Mouse (Mus musculus) liver, embryonic 12.5 days (tissue): Measurements from ENCODE around the gene Scmh1. TPM values are rescaled to one million over a fixed set of nuclear protein-coding genes. Genes with fewer than 3 reads are reported as not detected.

Source experiments
- ATAC-seq: fragments of 200-750 bp; cut with Nextera tagmentation; 2 replicates; pipeline ENCODE4 v1.8.0; 2017; ENCODE audit warnings: moderate number of reproducible peaks, mild to moderate bottlenecking, moderate library complexity
- H3K27ac ChIP-seq: fragments of 300-500 bp; sonication (generic); 2 replicates; pipeline ENCODE4 v1.5.1; 2016; ENCODE audit warnings: mild to moderate bottlenecking
- H3K27me3 ChIP-seq: fragments of 300-500 bp; sonication (generic); replicated peaks from 2 replicates; pipeline ENCODE4 v1.6.1; 2016; ENCODE audit warnings: mild to moderate bottlenecking, moderate library complexity
- H3K36me3 ChIP-seq: fragments of 300-500 bp; sonication (generic); 2 replicates; pipeline ENCODE4 v1.6.1; 2016; ENCODE audit warnings: mild to moderate bottlenecking, moderate library complexity
- H3K4me1 ChIP-seq: fragments of 300-500 bp; sonication (generic); 2 replicates; pipeline ENCODE4 v1.6.1; 2016
- H3K4me2 ChIP-seq: fragments of 300-500 bp; sonication (generic); 2 replicates; pipeline ENCODE4 v1.6.1; 2016; ENCODE audit warnings: mild to moderate bottlenecking, moderate library complexity
- H3K4me3 ChIP-seq: fragments of 300-500 bp; sonication (generic); 2 replicates; pipeline ENCODE4 v1.5.1; 2016; ENCODE audit warnings: mild to moderate bottlenecking, moderate library complexity
- H3K9ac ChIP-seq: fragments of 300-500 bp; sonication (generic); 2 replicates; pipeline ENCODE4 v1.6.1; 2016; ENCODE audit warnings: mild to moderate bottlenecking, moderate library complexity
- H3K9me3 ChIP-seq: fragments of 300-500 bp; sonication (generic); replicated peaks from 2 replicates; pipeline ENCODE4 v1.6.1; 2016; ENCODE audit warnings: mild to moderate bottlenecking, moderate library complexity
- WGBS: fragments of 180-500 bp; shearing (Covaris S2); methylation state at CpG from one replicate; pipeline ENCODE4 v1.1.7; 2016; ENCODE audit not compliant: insufficient replicate concordance; 5-methylcytosine and 5-hydroxymethylcytosine counted together
- polyA plus RNA-seq: library from polyadenylated mRNA; unstranded; fragments of >200 nt; fragmentation: Nextera tagmentation; extraction: Ambion mirVana; gene quantifications from 2 replicates; pipeline ENCODE4 v1.2.1, GENCODE M21; 2016

Gene Scmh1
- polyA plus RNA-seq, 1 experiment from 2014 or later, result 20.0 TPM

DNA sequence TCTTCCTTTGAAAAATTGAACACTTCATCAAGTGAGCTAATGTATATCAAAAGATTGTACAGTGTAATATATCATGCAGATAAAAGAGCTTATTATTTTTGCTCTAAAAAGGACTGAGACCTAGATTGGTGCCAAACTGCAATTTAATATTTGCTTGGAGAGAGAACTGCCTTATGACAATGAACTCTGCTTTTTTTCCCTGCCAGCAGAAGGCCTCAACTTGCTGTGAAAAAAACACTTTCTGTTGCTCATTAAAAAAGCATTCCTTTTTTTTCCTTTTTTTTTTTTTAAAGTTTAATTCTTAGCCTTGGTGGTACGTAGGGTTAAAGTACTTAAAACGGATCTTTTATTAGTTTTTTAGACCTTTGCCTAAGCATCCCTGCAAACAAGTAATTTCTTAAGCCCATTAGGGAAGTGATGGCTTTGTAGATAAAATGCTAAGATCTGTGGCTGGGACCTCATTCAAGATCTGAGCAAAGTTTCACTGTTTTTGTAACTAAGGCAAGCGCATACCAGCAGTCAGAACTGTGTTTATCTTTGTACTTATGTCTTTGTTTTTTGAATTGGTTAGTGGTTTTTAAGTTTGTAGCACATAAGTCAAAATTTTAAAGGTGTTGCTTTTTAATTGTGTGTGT is 1.7 kb downstream of the Scmh1 start:
- no peak for ATAC-seq
- peak overlapping the region; percentile 98 for H3K9ac ChIP-seq
- H3K27me3 ChIP-seq, result 0 out of 2 replicates have a peak, but pooled peaks cover 3% of the 10 kb centered on the region
- no peaks in the 10 kb centered on the region for H3K9me3 ChIP-seq
- peak overlapping the region; percentile 89; the same call in 1 of the 2 replicates for H3K27ac ChIP-seq
- peaks cover 62% of the 10 kb centered on the region for H3K4me1 ChIP-seq
- peak overlapping the region; percentile 87 for H3K4me2 ChIP-seq
- 40% methylated on average over 3 of the region's 3 CpGs for WGBS
- no peaks in the 10 kb centered on the region for H3K36me3 ChIP-seq
- H3K4me3 ChIP-seq, result peak overlapping the region; percentile 98

GRCm38 (mm10) chr4:120418053-120418452 is 13.0 kb downstream of the Scmh1 start:
- no peak for ATAC-seq
- Histone ChIP-seq H3K4me2 (no peak overlapping the region), H3K27ac (no peak overlapping the region), H3K4me3 (no peak overlapping the region), H3K36me3 (peaks cover 5% of the 10 kb centered on the region; the same call in 1 of the 2 replicates), H3K9me3 (no peaks in the 10 kb centered on the region), H3K9ac (no peak overlapping the region), H3K27me3 (no peaks in the 10 kb centered on the region), H3K4me1 (peaks cover 20% of the 10 kb centered on the region)
- 77% methylated on average over 4 of the region's 4 CpGs for WGBS

- Histone ChIP-seq H3K9ac (no peak overlapping the region), H3K4me2 (no peak overlapping the region), H3K36me3 (no peaks in the 10 kb centered on the region), H3K4me1 (peaks cover 20% of the 10 kb centered on the region), H3K27me3 (no peaks in the 10 kb centered on the region), H3K4me3 (no peak overlapping the region), H3K27ac (no peak overlapping the region), H3K9me3 (no peaks in the 10 kb centered on the region)
- ATAC-seq, result no peak
These were observed 15.1 kb downstream of the Scmh1 start for GRCm38 (mm10) chr4:120420193-120420592.

- Histone ChIP-seq H3K4me1 (peaks cover 20% of the 10 kb centered on the region), H3K36me3 (no peaks in the 10 kb centered on the region), H3K4me2 (no peak overlapping the region), H3K9me3 (no peaks in the 10 kb centered on the region), H3K27ac (no peak overlapping the region), H3K4me3 (no peak overlapping the region), H3K9ac (no peak overlapping the region), H3K27me3 (no peaks in the 10 kb centered on the region)
- no peak for ATAC-seq
These were observed 15.6 kb downstream of the Scmh1 start for GRCm38 (mm10) chr4:120420685-120421084.

- no peak overlapping the region for H3K4me3 ChIP-seq
- no peak overlapping the region for H3K4me2 ChIP-seq
- H3K36me3 ChIP-seq, result no peaks in the 10 kb centered on the region
- no peaks in the 10 kb centered on the region for H3K27me3 ChIP-seq
- peaks cover 5% of the 10 kb centered on the region; the same call in 1 of the 2 replicates for H3K4me1 ChIP-seq
- no peak for ATAC-seq
- H3K9ac ChIP-seq, result no peak overlapping the region
- no peaks in the 10 kb centered on the region for H3K9me3 ChIP-seq
- H3K27ac ChIP-seq, result no peak overlapping the region
These were observed 25.5 kb downstream of the Scmh1 start for GRCm38 (mm10) chr4:120430601-120431000.

DNA sequence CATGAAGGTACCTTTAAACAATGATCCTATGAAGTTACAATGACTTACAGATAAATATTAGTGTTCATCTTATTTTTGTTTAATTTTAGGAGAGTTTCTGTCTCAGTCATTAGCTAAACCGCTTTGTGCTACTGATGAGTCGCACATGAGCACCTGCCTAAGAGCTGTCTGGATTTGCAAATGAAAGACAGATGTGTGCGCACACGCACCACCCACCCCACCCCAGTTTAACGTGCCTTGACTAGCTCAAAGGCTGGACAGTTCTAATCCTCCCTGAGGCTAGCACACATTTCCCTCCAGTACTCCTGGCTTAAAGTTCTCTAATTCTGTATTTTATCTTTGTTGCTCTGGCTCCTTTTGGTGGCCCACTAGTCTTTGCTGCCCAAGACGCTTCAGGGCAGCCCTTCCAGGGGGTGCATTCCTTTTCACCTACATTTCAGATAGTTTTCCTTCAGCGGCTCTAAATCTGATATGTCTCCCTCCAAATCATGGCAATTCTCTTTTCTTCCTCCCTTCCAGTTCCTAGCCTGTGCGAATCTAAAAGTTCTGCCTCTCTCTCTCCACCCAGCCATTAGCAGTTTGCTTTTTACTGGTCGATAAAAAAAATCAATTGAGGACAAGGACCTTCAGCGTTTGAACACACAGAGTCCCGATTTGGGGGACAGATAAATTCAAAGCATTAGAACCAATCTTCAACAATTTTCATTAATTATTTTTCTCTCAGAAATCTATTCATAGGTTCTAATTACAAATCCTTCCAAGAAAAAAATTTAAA is 27.7 kb downstream of the Scmh1 start:
- peak overlapping the region; percentile 36; the same call in 1 of the 2 replicates for H3K27ac ChIP-seq
- no peak for ATAC-seq
- no peak overlapping the region for H3K4me3 ChIP-seq
- 72% methylated on average over 11 of the region's 11 CpGs for WGBS
- H3K27me3 ChIP-seq, result no peaks in the 10 kb centered on the region
- H3K4me1 ChIP-seq, result peaks cover 5% of the 10 kb centered on the region; the same call in 1 of the 2 replicates
- H3K9ac ChIP-seq, result no peak overlapping the region
- no peaks in the 10 kb centered on the region for H3K9me3 ChIP-seq
- no peaks in the 10 kb centered on the region for H3K36me3 ChIP-seq
- H3K4me2 ChIP-seq, result no peak overlapping the region

DNA sequence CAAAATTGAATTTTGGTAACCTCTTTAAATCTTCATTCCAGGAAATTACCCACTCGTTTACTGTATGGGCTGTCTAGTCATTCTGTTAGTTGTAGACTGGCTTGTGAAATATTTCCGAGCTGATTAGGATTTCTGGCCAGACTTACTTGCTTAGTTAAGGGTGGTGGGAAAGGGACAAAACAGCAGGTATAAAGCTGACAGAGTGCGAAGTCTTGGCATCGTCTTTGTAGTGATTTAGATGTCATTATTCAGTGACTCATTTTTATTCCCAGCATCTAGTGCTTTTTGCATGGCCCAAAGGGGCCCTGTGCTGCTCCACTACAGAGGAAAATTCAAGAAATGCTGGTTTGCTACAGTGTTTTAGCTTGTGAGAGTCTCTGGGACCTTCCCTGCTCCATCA is 56.7 kb downstream of the Scmh1 start:
- Histone ChIP-seq H3K9me3 (no peaks in the 10 kb centered on the region), H3K4me2 (no peak overlapping the region), H3K27ac (no peak overlapping the region), H3K27me3 (no peaks in the 10 kb centered on the region), H3K9ac (no peak overlapping the region), H3K36me3 (0 out of 2 replicates have a peak, but pooled peaks cover 2% of the 10 kb centered on the region), H3K4me3 (no peak overlapping the region), H3K4me1 (no peaks in the 10 kb centered on the region)
- ATAC-seq, result no peak
- WGBS, result 81% methylated on average over 4 of the region's 4 CpGs

- Histone ChIP-seq H3K9ac (no peak overlapping the region), H3K4me2 (no peak overlapping the region), H3K9me3 (no peaks in the 10 kb centered on the region), H3K27me3 (no peaks in the 10 kb centered on the region), H3K4me1 (no peaks in the 10 kb centered on the region), H3K27ac (no peak overlapping the region), H3K36me3 (peaks cover 29% of the 10 kb centered on the region), H3K4me3 (no peak overlapping the region)
- 86% methylated on average over 2 of the region's 2 CpGs for WGBS
- no peak for ATAC-seq
These were observed 67.9 kb downstream of the Scmh1 start for GRCm38 (mm10) chr4:120472946-120473345.

GRCm38 (mm10) chr4:120487707-120488106 is 82.6 kb downstream of the Scmh1 start:
- H3K4me3 ChIP-seq, result no peak overlapping the region
- no peak for ATAC-seq
- no peaks in the 10 kb centered on the region for H3K9me3 ChIP-seq
- no peak overlapping the region for H3K4me2 ChIP-seq
- 55% methylated on average over 1 of the region's 1 CpGs for WGBS
- H3K9ac ChIP-seq, result no peak overlapping the region
- H3K27me3 ChIP-seq, result no peaks in the 10 kb centered on the region
- peaks cover 20% of the 10 kb centered on the region for H3K36me3 ChIP-seq
- H3K27ac ChIP-seq, result no peak overlapping the region
- no peaks in the 10 kb centered on the region for H3K4me1 ChIP-seq

DNA sequence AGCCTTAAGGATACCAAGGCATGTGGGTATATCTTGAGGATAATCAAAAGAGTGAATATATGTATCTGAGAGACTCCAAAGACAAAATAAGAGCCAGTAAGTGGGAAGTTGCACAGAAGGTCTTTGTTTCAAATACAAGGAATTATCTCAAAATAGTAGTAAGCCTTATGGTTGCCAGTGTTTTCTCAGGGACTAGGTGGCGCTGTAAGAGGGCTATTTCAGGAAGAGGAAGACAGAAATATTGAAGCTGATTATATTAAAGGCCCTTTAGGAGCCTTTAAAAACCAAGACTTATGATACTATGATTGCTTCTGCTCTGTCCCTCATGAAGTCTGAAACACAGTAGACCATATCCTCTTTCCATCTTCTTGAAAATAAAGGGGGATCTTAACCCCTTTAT is 101.9 kb downstream of the Scmh1 start:
- no peaks in the 10 kb centered on the region for H3K27me3 ChIP-seq
- 67% methylated on average over 1 of the region's 1 CpGs for WGBS
- ATAC-seq, result no peak
- no peaks in the 10 kb centered on the region for H3K4me1 ChIP-seq
- no peaks in the 10 kb centered on the region for H3K9me3 ChIP-seq
- no peak overlapping the region for H3K9ac ChIP-seq
- no peak overlapping the region for H3K27ac ChIP-seq
- H3K4me3 ChIP-seq, result no peak overlapping the region
- H3K36me3 ChIP-seq, result peaks cover 49% of the 10 kb centered on the region
- H3K4me2 ChIP-seq, result no peak overlapping the region

GRCm38 (mm10) chr4:120511203-120511602 is 106.1 kb downstream of the Scmh1 start:
- peaks cover 56% of the 10 kb centered on the region for H3K36me3 ChIP-seq
- ATAC-seq, result no peak

GRCm38 (mm10) chr4:120514366-120514765 is 109.3 kb downstream of the Scmh1 start:
- WGBS, result 78% methylated on average over 2 of the region's 2 CpGs
- Histone ChIP-seq H3K4me3 (no peak overlapping the region), H3K36me3 (peaks cover 57% of the 10 kb centered on the region), H3K9me3 (no peaks in the 10 kb centered on the region), H3K4me2 (no peak overlapping the region), H3K27ac (no peak overlapping the region), H3K27me3 (no peaks in the 10 kb centered on the region), H3K4me1 (no peaks in the 10 kb centered on the region), H3K9ac (no peak overlapping the region)
- ATAC-seq, result no peak

More at GRCm38 (mm10) chr4:120511203-120511602, 106.1 kb downstream of the Scmh1 start:
- H3K4me2 ChIP-seq, result no peak overlapping the region
- no peak overlapping the region for H3K27ac ChIP-seq
- H3K9ac ChIP-seq, result no peak overlapping the region
- H3K4me3 ChIP-seq, result no peak overlapping the region
- H3K9me3 ChIP-seq, result no peaks in the 10 kb centered on the region
- H3K4me1 ChIP-seq, result no peaks in the 10 kb centered on the region
- H3K27me3 ChIP-seq, result no peaks in the 10 kb centered on the region
- 82% methylated on average over 4 of the region's 4 CpGs for WGBS
